Mouse (Mus musculus) embryonic facial prominence, embryonic 13.5 days (tissue): Measurements from ENCODE around the gene Acadl. TPM values are rescaled to one million over a fixed set of nuclear protein-coding genes. Genes with fewer than 3 reads are reported as not detected.

Experiments
- ATAC-seq: fragments of 200-750 bp; cut with Nextera tagmentation; 2 replicates; pipeline ENCODE4 v1.8.0; 2017; ENCODE audit warnings: low read depth; ENCODE audit not compliant: insufficient number of reproducible peaks, insufficient read depth, low FRiP score, low TSS enrichment
- H3K27ac ChIP-seq: fragments of 300-500 bp; sonication (generic); 2 replicates; pipeline ENCODE4 v1.5.1; 2015; ENCODE audit warnings: moderate library complexity, mild to moderate bottlenecking, inconsistent platforms
- H3K27me3 ChIP-seq: fragments of 300-500 bp; sonication (generic); 2 replicates; pipeline ENCODE4 v1.6.1; 2015; ENCODE audit warnings: mild to moderate bottlenecking, inconsistent platforms
- H3K36me3 ChIP-seq: fragments of 300-500 bp; sonication (generic); 2 replicates; pipeline ENCODE4 v1.6.1; 2015; ENCODE audit warnings: mild to moderate bottlenecking, inconsistent platforms
- H3K4me1 ChIP-seq: fragments of 300-500 bp; sonication (generic); 2 replicates; pipeline ENCODE4 v1.6.1; 2015; ENCODE audit warnings: inconsistent platforms
- H3K4me2 ChIP-seq: fragments of 300-500 bp; sonication (generic); 2 replicates; pipeline ENCODE4 v1.6.1; 2015; ENCODE audit warnings: moderate library complexity, mild to moderate bottlenecking, inconsistent platforms
- H3K4me3 ChIP-seq: fragments of 300-500 bp; sonication (generic); 2 replicates; pipeline ENCODE4 v1.5.1; 2015; ENCODE audit warnings: mild to moderate bottlenecking, inconsistent platforms
- H3K9ac ChIP-seq: fragments of 300-500 bp; sonication (generic); 2 replicates; pipeline ENCODE4 v1.6.1; 2015; ENCODE audit warnings: mild to moderate bottlenecking, inconsistent platforms
- H3K9me3 ChIP-seq: fragments of 300-500 bp; sonication (generic); 2 replicates; pipeline ENCODE4 v1.6.1; 2016; ENCODE audit warnings: inconsistent platforms
- WGBS: fragments of 180-500 bp; shearing (Covaris S2); methylation state at CpG from one replicate; pipeline ENCODE4 v1.1.7; 2015; ENCODE audit warnings: mixed read lengths; 5-methylcytosine and 5-hydroxymethylcytosine counted together
- polyA plus RNA-seq: library from polyadenylated mRNA; unstranded; fragments of >200 nt; fragmentation: Nextera tagmentation; extraction: Ambion mirVana; gene quantifications from 2 replicates; pipeline ENCODE4 v1.2.1, GENCODE M21; 2015

Acadl gene
- polyA plus RNA-seq, 1 experiment from 2014 or later: 53.5 TPM

DNA sequence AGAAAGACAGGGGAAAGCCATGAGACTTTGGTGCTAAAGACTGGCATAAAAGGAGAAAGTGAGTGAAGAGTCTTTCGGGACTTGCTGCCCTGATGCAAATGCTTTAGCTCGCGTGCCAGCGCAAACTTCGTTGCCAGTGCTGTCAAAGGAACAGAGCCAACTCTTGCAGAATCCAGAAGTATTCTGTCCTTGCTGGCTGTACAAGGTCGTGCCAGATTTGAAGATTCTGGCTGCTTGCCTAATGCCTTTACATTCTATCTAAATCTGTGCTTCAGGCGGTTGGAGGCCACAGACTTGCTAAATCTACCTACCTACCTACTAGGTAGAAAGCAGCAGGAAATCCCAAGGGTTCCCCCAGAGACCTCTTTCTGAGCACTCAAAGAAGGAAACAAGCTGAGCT lies 8.5 kb upstream of the Acadl start:
- Histone ChIP-seq H3K36me3 (no peaks in the 10 kb centered on the region), H3K4me1 (0 out of 2 replicates have a peak, but pooled peaks cover 3% of the 10 kb centered on the region), H3K27ac (no peak overlapping the region), H3K9me3 (no peaks in the 10 kb centered on the region), H3K4me3 (no peak overlapping the region), H3K4me2 (no peak overlapping the region), H3K9ac (no peak overlapping the region), H3K27me3 (no peaks in the 10 kb centered on the region)
- no peak for ATAC-seq
- 75% methylated on average over 7 of the region's 7 CpGs for WGBS

GRCm38 (mm10) chr1:66865633-66866032 lies 2.6 kb upstream of the Acadl start:
- no peak for ATAC-seq
- WGBS: 78% methylated on average over 4 of the region's 4 CpGs
- no peak overlapping the region for H3K9ac ChIP-seq
- no peaks in the 10 kb centered on the region for H3K36me3 ChIP-seq
- no peak overlapping the region for H3K27ac ChIP-seq
- H3K9me3 ChIP-seq: no peaks in the 10 kb centered on the region
- no peaks in the 10 kb centered on the region for H3K27me3 ChIP-seq
- H3K4me2 ChIP-seq: no peak overlapping the region
- H3K4me1 ChIP-seq: peaks cover 8% of the 10 kb centered on the region; the same call in 1 of the 2 replicates
- no peak overlapping the region for H3K4me3 ChIP-seq

- Histone ChIP-seq H3K27me3 (no peaks in the 10 kb centered on the region), H3K4me1 (peaks cover 8% of the 10 kb centered on the region; the same call in 1 of the 2 replicates), H3K36me3 (no peaks in the 10 kb centered on the region), H3K27ac (no peak overlapping the region), H3K9ac (no peak overlapping the region), H3K4me2 (peak overlapping the region; percentile 74), H3K4me3 (peak overlapping the region; percentile 85), H3K9me3 (no peaks in the 10 kb centered on the region)
- WGBS: 5% methylated on average over 9 of the region's 9 CpGs
- ATAC-seq: no peak
These were observed 841 bp upstream of the Acadl start for GRCm38 (mm10) chr1:66863741-66864495.

DNA sequence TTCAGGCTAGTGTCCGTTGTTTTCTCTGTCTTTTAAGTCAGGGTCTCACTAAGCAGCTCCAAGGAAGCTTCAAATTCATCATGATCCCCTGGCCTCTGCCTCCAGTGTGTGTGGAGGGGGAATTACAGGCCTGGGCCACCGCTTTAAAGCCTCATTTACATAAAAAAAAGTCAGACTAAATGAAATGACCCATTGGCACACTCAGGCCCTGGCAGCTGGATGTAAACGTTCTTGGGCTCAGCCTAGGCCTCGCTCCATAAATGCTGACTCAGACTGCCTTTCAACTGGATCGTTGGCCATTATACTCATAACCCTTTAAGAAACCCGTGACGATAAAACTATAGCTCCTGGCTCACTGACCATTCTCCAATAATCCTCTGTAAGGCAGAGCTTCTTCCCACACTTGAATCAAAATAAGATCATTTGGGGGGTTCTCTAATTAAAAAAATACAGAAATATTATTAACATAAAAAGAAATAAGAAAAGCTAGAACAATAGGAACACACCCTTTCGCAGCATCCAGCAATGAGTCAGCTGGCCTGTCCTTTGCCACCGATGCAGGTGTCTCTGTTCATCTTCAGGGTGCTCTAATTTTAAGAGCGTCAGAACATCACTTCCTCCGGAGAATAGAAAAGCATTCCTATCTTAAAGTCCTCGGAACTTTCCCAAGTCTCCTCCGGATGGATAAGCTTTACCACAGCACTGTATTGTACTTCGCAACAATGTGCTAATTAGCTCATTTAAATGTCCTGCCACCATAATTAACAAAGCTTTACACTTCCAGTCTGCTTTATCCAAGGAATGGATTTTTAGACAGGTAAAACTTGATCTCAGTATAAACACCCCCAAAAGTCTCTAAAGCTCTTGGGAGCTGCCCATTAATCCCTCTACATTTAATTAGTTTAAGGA lies 1.1 kb downstream of the Acadl start:
- H3K27ac ChIP-seq: no peak overlapping the region
- H3K9ac ChIP-seq: no peak overlapping the region
- peaks cover 13% of the 10 kb centered on the region for H3K36me3 ChIP-seq
- ATAC-seq: no peak
- no peaks in the 10 kb centered on the region for H3K27me3 ChIP-seq
- H3K4me1 ChIP-seq: peaks cover 8% of the 10 kb centered on the region; the same call in 1 of the 2 replicates
- H3K4me3 ChIP-seq: peak overlapping the region; percentile 85
- peak overlapping the region; percentile 74 for H3K4me2 ChIP-seq
- WGBS: 32% methylated on average over 14 of the region's 14 CpGs
- no peaks in the 10 kb centered on the region for H3K9me3 ChIP-seq

- Histone ChIP-seq H3K4me1 (no peaks in the 10 kb centered on the region), H3K9me3 (0 out of 2 replicates have a peak, but pooled peaks cover 7% of the 10 kb centered on the region), H3K36me3 (peaks cover 58% of the 10 kb centered on the region), H3K4me3 (no peak overlapping the region), H3K27ac (no peak overlapping the region), H3K9ac (no peak overlapping the region), H3K4me2 (no peak overlapping the region), H3K27me3 (no peaks in the 10 kb centered on the region)
- 90% methylated on average over 4 of the region's 4 CpGs for WGBS
- no peak for ATAC-seq
These were observed 15.6 kb downstream of the Acadl start for GRCm38 (mm10) chr1:66847506-66847905.

DNA sequence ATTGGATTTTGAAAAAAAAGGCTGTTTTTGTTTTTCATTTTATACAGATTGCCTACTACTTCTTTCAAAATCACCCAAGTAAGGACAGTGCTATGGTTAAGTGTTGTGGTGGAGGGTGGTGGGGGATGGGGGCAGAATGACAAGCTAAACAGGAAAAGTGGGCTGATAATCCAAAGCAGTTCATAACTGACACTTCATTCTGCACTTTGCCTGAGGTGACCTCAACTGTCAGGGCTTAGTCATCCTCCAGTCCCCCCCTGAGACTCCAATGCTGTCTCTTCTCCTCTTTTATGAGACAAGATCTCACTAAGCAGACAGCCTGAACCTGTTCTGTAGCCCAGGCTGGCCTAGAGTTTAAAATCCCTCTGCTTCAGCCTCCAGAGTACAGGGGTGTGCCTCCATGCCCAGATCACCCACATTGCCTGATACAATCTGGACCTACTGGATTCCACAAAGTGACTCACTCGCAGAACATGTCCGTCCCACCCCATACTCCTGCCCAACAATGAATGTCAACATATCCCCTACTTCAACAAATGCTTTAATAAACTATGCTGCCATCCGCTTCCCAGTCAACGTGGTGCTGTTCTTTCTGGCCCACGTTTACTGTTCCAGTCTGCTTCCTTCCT lies 17.3 kb downstream of the Acadl start:
- no peak for ATAC-seq
- Histone ChIP-seq H3K9me3 (0 out of 2 replicates have a peak, but pooled peaks cover 7% of the 10 kb centered on the region), H3K4me2 (no peak overlapping the region), H3K4me3 (no peak overlapping the region), H3K4me1 (no peaks in the 10 kb centered on the region), H3K36me3 (peaks cover 59% of the 10 kb centered on the region), H3K9ac (no peak overlapping the region), H3K27ac (no peak overlapping the region), H3K27me3 (no peaks in the 10 kb centered on the region)
- 82% methylated on average over 5 of the region's 5 CpGs for WGBS

DNA sequence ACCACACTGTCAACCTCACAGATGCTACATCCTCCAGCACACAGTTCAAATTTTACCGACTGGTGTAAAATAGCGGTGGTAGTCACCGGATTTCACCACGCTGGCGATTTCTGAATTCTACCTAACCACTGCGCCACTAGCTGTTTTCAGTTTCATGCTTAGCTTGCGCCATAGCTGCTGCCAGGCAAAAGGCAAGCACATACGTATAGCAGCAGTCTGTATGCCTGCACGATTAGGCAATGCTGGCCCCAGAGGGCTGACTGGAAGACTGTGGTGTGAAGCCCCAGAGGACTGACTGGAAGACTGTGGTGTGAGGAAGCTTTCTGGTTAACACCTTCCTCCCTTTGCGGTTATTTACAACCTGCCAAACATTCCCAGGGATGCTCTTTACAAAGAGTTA lies 21.1 kb downstream of the Acadl start:
- no peaks in the 10 kb centered on the region for H3K27me3 ChIP-seq
- H3K4me1 ChIP-seq: no peaks in the 10 kb centered on the region
- no peak overlapping the region for H3K4me3 ChIP-seq
- no peak overlapping the region for H3K9ac ChIP-seq
- H3K27ac ChIP-seq: no peak overlapping the region
- no peaks in the 10 kb centered on the region for H3K9me3 ChIP-seq
- no peak for ATAC-seq
- WGBS: 85% methylated on average over 10 of the region's 10 CpGs
- H3K36me3 ChIP-seq: peaks cover 35% of the 10 kb centered on the region
- H3K4me2 ChIP-seq: no peak overlapping the region

DNA sequence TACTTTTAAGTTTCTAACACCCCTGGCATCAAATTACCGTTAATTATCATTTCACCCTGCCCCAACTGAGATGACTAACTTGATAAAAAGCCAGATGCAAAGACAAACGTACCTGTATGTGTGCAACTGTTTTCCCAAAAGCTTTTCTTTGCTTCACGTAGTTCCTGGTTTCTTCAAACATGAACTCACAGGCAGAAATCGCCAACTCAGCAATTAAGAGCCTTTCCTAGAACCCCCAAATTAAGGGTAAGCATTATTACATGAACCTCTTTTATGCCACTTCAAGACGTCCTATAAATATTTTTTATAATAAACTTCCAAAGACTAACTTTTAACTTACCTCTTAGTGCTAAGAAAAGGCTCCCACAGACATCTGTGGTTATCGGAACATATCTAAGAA lies 21.6 kb downstream of the Acadl start:
- Histone ChIP-seq H3K27me3 (no peaks in the 10 kb centered on the region), H3K4me2 (no peak overlapping the region), H3K36me3 (peaks cover 34% of the 10 kb centered on the region), H3K27ac (no peak overlapping the region), H3K9ac (no peak overlapping the region), H3K4me1 (no peaks in the 10 kb centered on the region), H3K4me3 (no peak overlapping the region), H3K9me3 (no peaks in the 10 kb centered on the region)
- WGBS: 78% methylated on average over 6 of the region's 6 CpGs
- ATAC-seq: no peak

GRCm38 (mm10) chr1:66839755-66840438 lies 23.2 kb downstream of the Acadl start:
- no peaks in the 10 kb centered on the region for H3K9me3 ChIP-seq
- 71% methylated on average over 7 of the region's 7 CpGs for WGBS
- H3K27me3 ChIP-seq: no peaks in the 10 kb centered on the region
- no peak overlapping the region for H3K4me2 ChIP-seq
- H3K4me3 ChIP-seq: no peak overlapping the region
- no peak overlapping the region for H3K9ac ChIP-seq
- no peak for ATAC-seq
- H3K36me3 ChIP-seq: peaks cover 25% of the 10 kb centered on the region
- no peaks in the 10 kb centered on the region for H3K4me1 ChIP-seq
- H3K27ac ChIP-seq: no peak overlapping the region

DNA sequence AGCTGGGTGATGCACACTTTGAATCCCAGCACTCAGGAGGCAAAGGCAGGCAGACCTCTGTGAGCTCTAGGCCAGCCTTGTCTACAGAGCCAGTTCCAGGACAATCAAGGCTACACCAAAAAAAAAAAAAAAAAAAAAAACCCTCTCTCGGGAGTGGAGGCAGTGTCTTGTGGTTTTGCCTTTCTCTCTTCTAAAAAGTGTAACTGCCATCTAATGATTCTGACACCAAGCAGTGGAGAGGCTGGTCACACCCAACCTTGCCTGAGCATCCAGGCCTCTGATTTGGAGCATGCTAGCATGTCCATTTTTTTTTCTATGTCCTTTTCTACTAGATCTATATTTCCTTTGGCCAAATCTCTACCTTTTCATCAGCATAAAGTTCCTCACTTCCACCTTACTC lies 23.9 kb downstream of the Acadl start:
- Histone ChIP-seq H3K4me3 (no peak overlapping the region), H3K36me3 (peaks cover 23% of the 10 kb centered on the region), H3K27ac (no peak overlapping the region), H3K4me1 (0 out of 2 replicates have a peak, but pooled peaks cover under 1% of the 10 kb centered on the region), H3K27me3 (no peaks in the 10 kb centered on the region), H3K9ac (no peak overlapping the region), H3K4me2 (no peak overlapping the region), H3K9me3 (no peaks in the 10 kb centered on the region)
- no peak for ATAC-seq
- 82% methylated on average over 1 of the region's 1 CpGs for WGBS
